Mouse (Mus musculus) ES-Bruce4 (cell line): ENCODE measurements around the gene Gm3543.
"Not testable (repeated sequence)": the region's sequence is repeated elsewhere in the genome, so short reads cannot be mapped to it uniquely, and the experiment has no call there.

Experiments used
- CTCF ChIP-seq: IDR thresholded peaks from one replicate; pipeline ENCODE4 v1.8.1; 2011; ENCODE audit warnings: low read depth, low read length
- POLR2A ChIP-seq: IDR thresholded peaks from one replicate; pipeline ENCODE4 v1.8.1; 2011; ENCODE audit warnings: low read length; ENCODE audit not compliant: insufficient read depth

GRCm38 (mm10) chr14:41943695-41944094, 39.4 kb downstream of the Gm3543 start, which contains the start of gene 1700024B05Rik:
- TF ChIP-seq POLR2A, CTCF: not testable (repeated sequence)
